Mouse (Mus musculus): ENCODE results near the gene Mfsd4b2. TPM values are rescaled to one million over a fixed set of nuclear protein-coding genes. Genes with fewer than 3 reads are reported as not detected.
A peak's percentile ranks its signal among the peaks of the same experiment; 100 is the strongest.
"Not testable (repeated sequence)": the region's sequence is repeated elsewhere in the genome, so short reads cannot be mapped to it uniquely, and the experiment has no call there.

Mfsd4b2 gene
- total RNA-seq (2021), result not detected

DNA sequence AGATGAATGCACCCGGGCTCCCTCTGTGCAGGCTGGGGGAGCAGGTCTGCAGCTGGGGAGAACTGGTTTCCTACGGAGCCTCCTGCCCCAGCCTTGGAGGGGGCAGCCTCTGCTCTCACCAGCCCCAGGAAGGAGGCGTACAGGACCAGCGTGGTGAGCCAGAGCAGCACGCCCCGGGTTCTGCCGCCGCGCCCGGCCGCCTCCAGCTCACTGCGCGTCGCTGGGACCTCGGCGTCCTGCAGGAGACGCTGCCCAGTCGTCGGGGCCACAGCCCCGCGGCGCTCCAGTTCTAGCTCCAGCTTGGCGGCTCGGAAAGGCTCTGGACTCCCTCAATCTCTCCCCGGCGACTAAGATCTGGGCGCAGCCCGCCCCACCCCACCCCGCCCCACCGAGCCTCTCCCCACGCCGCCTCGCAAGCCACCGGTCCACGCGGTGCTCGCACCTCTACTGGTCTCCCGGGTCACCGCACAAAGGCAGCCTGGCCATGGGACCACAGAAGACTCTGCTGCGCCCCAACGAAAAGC, at the start of gene Mfsd4b2:
Gene Mfsd4b2 (minus strand): TSS at position 308 of the 524 bp plus-strand sequence.
- DNase-seq, result peak; percentile 31

GRCm38 (mm10) chr10:39975771-39976170, 49.0 kb upstream of the Mfsd4b2 start:
- no peak for DNase-seq

DNA sequence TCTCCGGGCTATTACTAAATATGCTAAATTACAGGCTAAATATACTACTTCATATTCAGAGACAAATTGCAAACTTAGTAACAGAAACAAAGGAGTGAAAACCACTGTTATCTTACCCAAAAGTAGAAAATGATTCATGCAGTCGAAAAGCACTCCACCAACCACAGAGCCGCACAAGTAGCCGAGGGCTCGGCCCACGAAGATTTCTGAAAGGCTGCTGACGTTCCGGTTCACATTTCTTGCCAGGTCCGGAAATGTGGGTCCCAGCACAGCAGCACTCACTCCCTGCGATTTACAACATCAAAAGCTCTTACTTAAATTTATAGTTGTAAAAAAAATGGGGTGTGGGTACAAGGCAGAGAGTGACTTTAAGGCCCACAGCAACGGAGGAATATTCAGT, 48.3 kb upstream of the Mfsd4b2 start:
- no peak for DNase-seq

DNA sequence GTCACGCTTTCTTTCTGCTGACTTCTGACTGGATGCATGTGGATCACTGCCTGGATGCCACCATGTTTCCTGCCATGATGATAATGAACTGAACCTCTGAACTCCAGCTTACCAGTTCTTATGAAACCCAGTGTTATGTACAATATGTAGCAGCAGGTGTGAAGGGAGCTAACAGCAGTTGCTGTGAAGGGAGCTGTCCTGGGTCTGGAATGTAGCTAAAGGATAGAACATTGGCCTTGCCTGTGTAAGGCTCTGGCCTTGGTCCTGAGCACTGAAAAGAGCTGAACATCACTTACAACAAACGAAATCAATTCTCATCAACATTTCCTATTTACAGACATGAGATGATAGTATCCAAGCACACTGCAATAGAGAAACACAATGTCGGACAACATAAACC, 40.8 kb upstream of the Mfsd4b2 start:
- peak; percentile 40 for DNase-seq

- no peak for DNase-seq
Measured at GRCm38 (mm10) chr10:39961906-39962305, 35.2 kb upstream of the Mfsd4b2 start.

DNA sequence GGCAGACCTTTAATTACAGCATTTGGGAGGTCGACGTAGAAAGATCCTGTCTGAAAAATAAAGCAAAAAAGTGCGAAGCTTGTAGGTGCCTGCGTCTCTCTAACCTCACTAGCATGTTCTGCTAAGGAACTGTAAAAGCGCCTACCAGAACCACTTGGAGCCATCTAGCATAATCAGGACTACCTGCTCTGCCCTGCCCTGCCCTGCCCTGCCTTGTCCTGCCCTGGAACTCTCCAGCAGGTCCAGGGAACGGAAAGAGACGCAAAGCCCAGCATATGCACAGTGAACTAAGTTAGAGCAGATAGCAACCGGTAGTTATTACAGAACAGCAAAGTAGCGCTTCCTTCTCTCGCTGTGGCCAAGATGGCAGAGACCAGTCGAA, 33.7 kb upstream of the Mfsd4b2 start:
- DNase-seq, result no peak

GRCm38 (mm10) chr10:39959761-39960440, 33.2 kb upstream of the Mfsd4b2 start, which contains the start of gene Mfsd4b3:
Gene Mfsd4b3, minus strand, starts transcription at chr10:39960153.
- peak; percentile 93 for DNase-seq

GRCm38 (mm10) chr10:39958266-39958665, 31.5 kb upstream of the Mfsd4b2 start:
- DNase-seq, result no peak

DNA sequence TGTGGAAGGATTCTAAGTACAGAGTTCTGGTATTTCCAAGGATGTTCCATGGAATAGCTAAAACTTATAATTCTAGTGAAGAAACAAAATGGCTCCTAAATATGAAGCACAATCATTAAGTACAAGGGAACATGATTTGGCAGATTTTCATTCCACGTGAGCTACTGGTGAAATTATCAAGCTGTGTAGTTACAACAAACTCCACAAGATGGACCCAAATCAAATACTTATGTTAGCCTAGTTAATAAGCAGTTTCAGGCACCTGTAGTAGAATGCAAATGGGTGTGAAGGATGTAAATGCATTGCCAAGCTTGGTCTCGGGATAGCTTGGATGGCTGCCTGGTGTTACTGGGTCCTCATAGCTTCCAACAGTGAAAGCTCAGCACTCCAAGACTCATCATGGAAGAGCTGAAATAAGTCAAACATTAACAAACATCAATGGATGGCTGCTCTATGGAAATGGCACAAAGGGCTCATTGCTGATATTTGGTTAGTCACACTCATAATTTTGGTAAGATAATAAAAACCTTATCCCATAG, 29.7 kb upstream of the Mfsd4b2 start:
- no peak for DNase-seq

GRCm38 (mm10) chr10:39955163-39955562, 28.4 kb upstream of the Mfsd4b2 start:
- no peak for DNase-seq

DNA sequence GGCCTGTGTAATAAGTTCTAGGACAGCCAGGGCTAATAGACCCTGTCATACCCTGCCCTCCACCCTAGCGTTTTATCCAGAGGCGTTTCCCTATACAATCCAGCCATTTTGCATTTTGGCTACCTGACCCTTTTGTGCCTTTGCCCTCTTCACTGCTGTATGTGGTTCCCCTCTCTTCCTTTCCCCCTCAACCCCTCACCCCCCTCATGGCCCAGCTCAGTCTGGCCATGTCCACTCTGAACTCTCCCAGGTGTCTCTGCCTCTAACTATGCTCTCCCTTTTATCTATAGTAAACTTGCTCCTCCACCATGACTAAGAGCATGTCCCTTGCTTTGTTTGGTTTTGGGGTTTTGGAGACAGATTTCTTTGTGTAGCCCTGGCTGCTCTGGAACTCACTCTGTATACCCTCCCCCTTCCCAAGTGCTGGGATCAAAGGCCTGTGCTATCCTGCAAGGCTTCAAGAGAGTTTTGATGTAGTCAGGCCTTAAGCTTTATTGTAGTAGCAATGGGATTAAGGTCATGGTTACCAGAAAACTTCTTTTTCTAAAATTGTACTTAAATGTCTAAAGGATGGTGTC, 22.7 kb upstream of the Mfsd4b2 start:
- no peak for DNase-seq

DNA sequence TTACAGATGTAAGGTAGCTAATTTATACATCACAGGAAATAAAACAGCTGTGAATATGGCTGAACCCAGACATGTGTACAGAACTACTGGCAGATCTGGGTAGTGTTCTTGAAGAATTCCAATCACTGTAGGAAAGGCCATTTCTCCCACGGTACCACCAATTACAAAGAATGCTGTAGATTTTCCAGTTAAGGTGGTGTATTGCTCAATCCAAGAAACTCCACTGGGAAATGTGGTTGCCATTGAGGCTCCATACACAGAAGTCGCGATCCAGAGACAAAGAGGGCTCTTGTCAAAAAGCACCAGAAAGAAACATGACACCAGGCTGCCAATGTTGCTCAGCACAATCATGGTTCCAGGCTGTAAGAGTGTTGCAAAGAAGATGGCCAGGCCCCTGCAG, 20.5 kb upstream of the Mfsd4b2 start:
- not testable (repeated sequence) for DNase-seq

DNA sequence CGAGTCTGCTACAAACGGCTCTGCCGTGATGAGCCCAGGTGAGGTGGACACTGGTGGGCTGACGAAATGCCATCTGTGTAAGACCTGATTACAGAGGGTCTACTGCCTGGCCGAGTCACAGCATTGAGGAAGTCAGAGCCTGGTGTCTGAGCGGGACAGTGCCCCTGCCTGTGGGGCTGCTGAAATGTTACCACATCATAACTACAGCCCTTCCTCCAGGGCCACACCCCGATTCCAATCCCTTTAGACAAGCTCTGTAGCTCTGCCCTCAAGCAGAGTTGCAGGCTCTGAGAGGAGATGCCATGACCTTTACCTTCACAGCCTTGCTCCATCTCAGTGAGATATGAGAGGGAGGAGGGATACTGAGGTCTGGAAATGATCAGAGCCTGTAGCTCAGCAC, 9.8 kb upstream of the Mfsd4b2 start:
- no peak for DNase-seq

- not testable (repeated sequence) for DNase-seq
Measured at GRCm38 (mm10) chr10:39924556-39924955, 2.2 kb downstream of the Mfsd4b2 start.

DNA sequence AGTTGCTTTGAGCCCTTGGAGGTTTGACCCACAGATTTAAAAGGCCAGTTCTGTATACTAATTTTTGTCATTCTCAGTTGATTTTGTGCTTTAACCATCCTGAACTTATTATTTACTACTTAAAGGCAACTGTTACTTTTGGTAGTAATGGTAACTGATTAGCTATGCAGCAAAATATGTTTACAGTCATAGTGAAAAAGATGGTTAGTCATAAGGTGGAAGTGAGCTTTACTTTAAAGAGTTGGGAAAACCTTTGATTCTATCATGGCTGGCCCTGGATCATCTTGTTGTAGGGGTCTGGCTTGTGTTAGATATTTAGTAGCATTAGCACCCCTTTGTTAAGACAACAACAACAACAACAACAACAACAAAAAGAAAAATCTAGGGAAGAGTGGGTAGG, 14.1 kb downstream of the Mfsd4b2 start:
- no peak for DNase-seq

- DNase-seq, result no peak
Measured at GRCm38 (mm10) chr10:39908768-39909441, 17.8 kb downstream of the Mfsd4b2 start.

GRCm38 (mm10) chr10:39906799-39907658, 19.7 kb downstream of the Mfsd4b2 start:
- no peak for DNase-seq

GRCm38 (mm10) chr10:39904191-39904590, 22.5 kb downstream of the Mfsd4b2 start:
- no peak for DNase-seq

- DNase-seq, result peak; percentile 85
Measured at GRCm38 (mm10) chr10:39898874-39899371, 27.8 kb downstream of the Mfsd4b2 start, which contains the start of gene Mfsd4b4. Gene Mfsd4b4, minus strand, starts transcription at chr10:39899238.

GRCm38 (mm10) chr10:39896503-39896902, 30.2 kb downstream of the Mfsd4b2 start:
- no peak for DNase-seq

DNA sequence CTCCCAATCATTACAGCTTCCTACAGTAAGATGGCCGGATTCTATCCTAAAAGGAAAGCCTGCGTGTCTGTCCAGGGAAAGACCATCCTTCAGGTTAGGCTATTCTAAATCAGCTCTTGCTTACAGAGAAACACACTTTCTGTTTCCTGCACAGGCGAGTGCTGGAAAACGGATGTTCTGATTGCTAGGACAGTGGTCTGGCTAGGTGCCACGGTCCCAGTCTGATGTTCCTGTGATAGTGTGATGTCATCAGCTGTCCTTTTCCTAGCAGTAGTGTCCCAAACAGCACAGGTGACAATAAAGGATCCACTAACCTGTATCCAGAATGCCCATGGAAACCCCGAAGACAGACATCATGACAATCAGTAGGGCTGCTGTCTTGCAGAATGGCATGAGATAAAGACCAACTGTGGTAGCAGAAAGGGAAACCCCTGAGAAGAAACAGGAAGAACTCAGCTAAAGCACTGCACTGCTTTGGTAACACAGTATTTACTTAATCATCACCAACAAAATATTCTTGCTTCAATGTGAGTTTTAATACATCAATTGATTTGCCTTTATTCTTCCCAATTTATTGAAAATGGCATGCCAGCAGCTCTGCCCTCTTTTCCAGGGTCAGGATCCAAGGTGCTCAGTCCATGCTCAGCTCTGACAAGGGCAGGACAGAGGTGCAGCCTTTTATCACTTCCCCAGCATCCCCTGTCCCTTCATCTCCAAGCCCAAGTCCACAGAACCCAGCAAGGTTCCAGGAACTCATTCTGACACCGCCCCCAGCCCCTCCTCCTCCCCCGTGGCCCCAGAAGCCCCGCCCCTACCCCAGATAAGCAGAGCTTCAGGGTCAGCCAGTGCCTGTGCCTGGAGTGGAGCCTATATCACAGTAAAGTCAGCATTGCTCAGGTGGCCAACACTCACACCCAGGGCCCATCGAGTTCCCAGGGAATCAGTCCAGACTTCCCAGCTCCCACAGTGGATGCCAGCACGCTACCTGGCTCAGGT, 32.7 kb downstream of the Mfsd4b2 start:
- no peak for DNase-seq
